Mouse (Mus musculus) intestine, embryonic 16.5 days (tissue): ENCODE results near the gene Map3k21. TPM values are rescaled to one million over a fixed set of nuclear protein-coding genes. Genes with fewer than 3 reads are reported as not detected.
A peak's percentile ranks its signal among the peaks of the same experiment; 100 is the strongest.

Source experiments
- ATAC-seq: fragments of 200-750 bp; cut with Nextera tagmentation; 2 replicates; pipeline ENCODE4 v1.8.0; 2017; ENCODE audit warnings: moderate TSS enrichment, moderate library complexity
- H3K27ac ChIP-seq: fragments of 300-500 bp; sonication (generic); 2 replicates; pipeline ENCODE4 v1.5.1; 2014; ENCODE audit warnings: mild to moderate bottlenecking, low read length
- H3K27me3 ChIP-seq: fragments of 300-500 bp; sonication (generic); replicated peaks from 2 replicates; pipeline ENCODE4 v1.6.1; 2014; ENCODE audit warnings: low read length, control low read depth, mixed read lengths; ENCODE audit not compliant: control insufficient read depth, insufficient read depth
- H3K36me3 ChIP-seq: fragments of 300-500 bp; sonication (generic); 2 replicates; pipeline ENCODE4 v1.6.1; 2014; ENCODE audit warnings: low read length, control low read depth; ENCODE audit not compliant: control insufficient read depth, insufficient read depth
- H3K4me1 ChIP-seq: fragments of 300-500 bp; sonication (generic); 2 replicates; pipeline ENCODE4 v1.6.1; 2014; ENCODE audit warnings: low read length, control low read depth, mixed read lengths; ENCODE audit not compliant: control insufficient read depth, insufficient read depth
- H3K4me2 ChIP-seq: fragments of 300-500 bp; sonication (generic); 2 replicates; pipeline ENCODE4 v1.6.1; 2014; ENCODE audit warnings: low read depth, low read length, control low read depth
- H3K4me3 ChIP-seq: fragments of 300-500 bp; sonication (generic); 2 replicates; pipeline ENCODE4 v1.5.1; 2014; ENCODE audit warnings: mild to moderate bottlenecking, low read length
- H3K9ac ChIP-seq: fragments of 300-500 bp; sonication (generic); 2 replicates; pipeline ENCODE4 v1.6.1; 2014; ENCODE audit warnings: low read depth, low read length
- H3K9me3 ChIP-seq: fragments of 300-500 bp; sonication (generic); 2 replicates; pipeline ENCODE4 v1.6.1; 2016; ENCODE audit warnings: low read length, control low read depth; ENCODE audit not compliant: control insufficient read depth
- WGBS: fragments of 180-500 bp; shearing (Covaris S2); extraction: QIAGEN DNeasy Blood & Tissue Kit; methylation state at CpG from one replicate; pipeline ENCODE4 v1.1.7; 2014; 5-methylcytosine and 5-hydroxymethylcytosine counted together
- polyA plus RNA-seq: library from polyadenylated mRNA; unstranded; fragments of >200 nt; fragmentation: Nextera tagmentation; extraction: Ambion mirVana; gene quantifications from 2 replicates; pipeline ENCODE4 v1.2.1, GENCODE M21; 2015

Map3k21 gene
- 2.8 and 3.8 TPM in 2 replicates for polyA plus RNA-seq

DNA sequence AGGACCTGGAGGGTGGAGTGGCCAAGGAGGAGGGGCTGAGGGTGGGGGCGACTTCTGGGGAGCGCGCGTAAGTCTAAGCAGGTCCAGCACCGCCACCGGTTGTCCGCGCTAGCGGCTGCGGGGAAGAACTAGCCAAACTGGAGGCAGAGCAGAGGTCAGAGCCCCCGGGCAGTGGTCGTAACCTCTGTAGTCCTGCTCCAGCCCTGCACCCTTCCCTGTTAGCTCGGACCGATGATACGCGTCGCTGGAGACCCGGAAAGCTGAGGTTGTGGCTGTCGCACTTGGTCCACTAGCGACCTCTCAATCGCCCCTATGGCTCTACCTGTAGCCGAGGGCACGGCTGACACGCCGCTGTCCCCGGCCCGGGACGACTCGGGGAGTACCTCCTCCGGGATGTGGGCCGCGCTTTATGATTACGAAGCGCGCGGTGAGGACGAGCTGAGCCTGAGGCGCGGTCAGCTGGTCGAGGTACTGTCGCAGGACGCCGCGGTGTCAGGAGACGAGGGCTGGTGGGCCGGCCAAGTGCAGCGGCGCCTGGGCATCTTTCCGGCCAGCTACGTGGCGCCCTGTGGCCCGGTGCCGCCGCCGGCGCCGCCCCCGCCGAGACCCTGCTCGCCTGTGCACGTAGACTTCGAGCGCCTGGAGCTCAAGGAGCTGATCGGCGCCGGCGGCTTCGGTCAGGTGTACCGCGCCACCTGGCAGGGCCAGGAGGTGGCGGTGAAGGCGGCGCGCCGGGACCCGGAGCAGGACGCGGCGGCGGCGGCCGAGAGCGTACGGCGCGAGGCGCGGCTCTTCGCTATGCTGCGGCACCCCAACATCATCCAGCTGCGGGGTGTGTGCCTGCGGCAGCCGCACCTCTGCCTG lies at the start of gene Map3k21:
TSS of gene Map3k21 (plus strand) at position 86 of the 864 bp plus-strand sequence.
- Histone ChIP-seq H3K4me1 (peaks cover 19% of the 10 kb centered on the region), H3K9ac (peak within 1 kb of the TSS; percentile 77), H3K4me2 (peak within 1 kb of the TSS; percentile 91), H3K36me3 (no peaks in the 10 kb centered on the region), H3K27me3 (peaks cover 28% of the 10 kb centered on the region), H3K9me3 (no peaks in the 10 kb centered on the region; the same call in 1 of the 2 replicates), H3K27ac (peak within 1 kb of the TSS; percentile 87), H3K4me3 (peak within 1 kb of the TSS; percentile 71)
- WGBS = under 1% methylated on average over 92 of the region's 93 CpGs
- peak; percentile 39 for ATAC-seq

DNA sequence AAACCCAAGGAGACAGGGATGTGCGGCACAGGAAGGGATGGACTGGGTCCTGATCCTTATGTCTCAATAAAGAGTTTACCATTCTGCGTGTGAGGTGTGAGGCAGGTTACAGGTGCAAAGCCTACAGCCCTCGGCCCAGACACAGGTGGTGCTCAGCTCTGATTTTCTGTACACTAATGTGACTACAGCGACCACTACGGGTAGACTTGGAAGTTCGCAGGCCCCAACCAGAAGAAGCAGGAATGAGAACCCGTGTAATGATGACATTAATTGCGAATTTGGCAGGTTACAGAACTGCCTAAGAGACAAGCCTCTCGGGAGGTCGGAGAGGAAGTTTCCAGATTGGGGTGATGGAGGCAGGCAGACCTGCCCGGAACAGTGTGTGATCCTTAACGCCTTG lies 44.1 kb upstream of the Map3k21 start:
- Histone ChIP-seq H3K4me3 (no peak overlapping the region), H3K4me1 (peaks cover 3% of the 10 kb centered on the region; the same call in 1 of the 2 replicates), H3K4me2 (no peak overlapping the region), H3K27me3 (no peaks in the 10 kb centered on the region), H3K36me3 (no peaks in the 10 kb centered on the region), H3K9me3 (no peaks in the 10 kb centered on the region), H3K27ac (no peak overlapping the region), H3K9ac (no peak overlapping the region)
- no peak for ATAC-seq
- 66% methylated on average over 12 of the region's 12 CpGs for WGBS

DNA sequence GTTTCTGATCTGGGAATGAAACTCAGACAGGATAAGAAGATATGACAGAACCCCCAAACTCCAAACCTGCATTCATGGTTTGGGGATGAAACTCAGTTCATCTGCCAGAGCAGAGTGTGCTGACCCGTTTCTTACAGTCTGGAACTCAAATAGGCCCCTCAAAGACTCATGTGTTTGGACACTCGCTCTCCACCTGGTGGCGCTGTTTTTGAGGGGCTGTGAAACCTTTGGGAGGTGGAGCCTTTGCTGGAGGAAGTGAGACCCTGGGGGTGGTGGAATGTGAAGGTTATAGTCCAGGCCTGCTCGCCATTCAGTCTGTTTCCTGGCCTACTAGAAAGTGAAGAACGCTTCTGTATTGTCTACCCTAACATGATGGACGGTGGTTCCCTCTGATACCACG lies 41.7 kb upstream of the Map3k21 start:
- Histone ChIP-seq H3K4me1 (peaks cover 6% of the 10 kb centered on the region; the same call in 1 of the 2 replicates), H3K27ac (no peak overlapping the region), H3K27me3 (no peaks in the 10 kb centered on the region), H3K36me3 (no peaks in the 10 kb centered on the region), H3K9ac (no peak overlapping the region), H3K4me2 (no peak overlapping the region), H3K4me3 (no peak overlapping the region), H3K9me3 (no peaks in the 10 kb centered on the region)
- WGBS = 65% methylated on average over 7 of the region's 7 CpGs
- ATAC-seq = no peak

DNA sequence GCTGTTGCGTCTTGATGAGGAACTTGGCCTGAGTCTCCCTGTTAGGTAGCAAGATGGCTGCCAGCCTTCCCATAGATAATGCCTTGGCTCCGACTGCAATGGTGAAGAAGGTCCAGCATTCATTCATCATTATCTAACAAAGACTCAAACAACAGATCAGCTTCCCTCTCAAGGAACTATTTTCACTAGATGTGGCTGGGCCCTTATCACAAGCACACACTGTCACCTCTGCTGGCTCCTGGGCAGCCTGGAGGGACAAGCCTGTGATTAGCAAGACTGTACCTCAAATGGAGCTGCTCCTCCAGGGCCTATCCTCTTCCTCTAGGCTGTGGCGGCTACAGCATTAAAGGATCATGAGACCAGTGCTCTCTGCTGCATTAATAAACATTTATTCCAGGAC lies 40.5 kb upstream of the Map3k21 start:
- Histone ChIP-seq H3K36me3 (no peaks in the 10 kb centered on the region), H3K4me3 (no peak overlapping the region), H3K9me3 (no peaks in the 10 kb centered on the region), H3K9ac (no peak overlapping the region), H3K4me1 (peaks cover 6% of the 10 kb centered on the region; the same call in 1 of the 2 replicates), H3K4me2 (no peak overlapping the region), H3K27me3 (no peaks in the 10 kb centered on the region; the same call in 1 of the 2 replicates), H3K27ac (no peak overlapping the region)
- WGBS = 78% methylated on average over 3 of the region's 3 CpGs
- ATAC-seq = no peak

DNA sequence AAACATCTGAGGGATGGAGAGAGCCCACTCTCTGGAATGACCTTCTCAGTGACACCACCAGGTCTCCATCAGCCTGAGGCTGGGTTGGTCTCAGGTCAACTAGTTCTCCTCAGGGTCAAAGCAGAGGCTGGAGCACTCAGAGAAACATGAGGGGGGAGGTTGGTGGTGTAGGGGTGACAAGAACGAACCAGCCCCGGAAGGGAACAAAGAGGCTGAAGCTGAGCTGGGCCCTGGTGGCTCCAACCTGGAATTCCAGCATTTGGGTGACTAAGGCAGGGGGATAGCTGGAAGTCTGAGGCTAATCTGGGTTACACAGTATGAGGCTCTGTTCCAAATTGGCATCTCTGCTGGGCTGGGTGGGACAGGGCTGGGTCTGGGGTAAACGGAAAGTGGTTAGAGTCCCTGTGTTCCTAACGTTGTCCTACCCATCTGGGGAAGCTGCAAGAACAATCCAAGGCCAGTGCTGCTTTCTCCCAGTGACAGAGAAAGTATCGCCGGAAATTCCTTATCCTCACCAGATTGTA lies 40.0 kb upstream of the Map3k21 start:
- Histone ChIP-seq H3K4me2 (no peak overlapping the region), H3K36me3 (no peaks in the 10 kb centered on the region), H3K27ac (no peak overlapping the region), H3K27me3 (no peaks in the 10 kb centered on the region; the same call in 1 of the 2 replicates), H3K9ac (no peak overlapping the region), H3K4me3 (no peak overlapping the region), H3K4me1 (peaks cover 6% of the 10 kb centered on the region; the same call in 1 of the 2 replicates), H3K9me3 (no peaks in the 10 kb centered on the region)
- no peak for ATAC-seq
- 28% methylated on average over 6 of the region's 6 CpGs for WGBS

DNA sequence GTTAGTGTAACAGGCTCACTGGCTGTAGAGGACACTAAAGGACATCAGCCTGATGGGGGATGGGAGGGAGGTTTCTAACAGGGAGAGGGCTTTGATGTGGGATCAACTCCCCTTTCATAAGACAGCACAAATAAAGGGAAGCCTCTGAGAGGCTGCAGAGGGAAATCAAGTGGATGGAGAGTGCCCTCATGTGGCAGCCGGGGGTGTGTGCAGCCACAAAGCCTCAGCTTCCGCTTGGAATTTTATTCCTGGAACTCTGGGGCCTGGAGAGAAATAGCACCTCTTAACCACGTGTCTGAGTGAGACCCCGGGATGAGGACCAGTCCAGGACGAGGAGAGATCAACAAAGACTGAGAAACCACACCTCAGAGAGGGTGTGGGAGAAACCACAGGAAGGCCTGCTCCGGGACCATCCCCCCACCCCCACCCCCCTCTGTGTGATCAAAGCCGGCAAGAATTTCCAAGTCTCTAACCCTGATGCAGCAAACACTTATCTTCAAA lies 39.4 kb upstream of the Map3k21 start:
- Histone ChIP-seq H3K4me2 (no peak overlapping the region), H3K4me1 (peaks cover 6% of the 10 kb centered on the region; the same call in 1 of the 2 replicates), H3K4me3 (no peak overlapping the region), H3K27ac (no peak overlapping the region), H3K27me3 (no peaks in the 10 kb centered on the region; the same call in 1 of the 2 replicates), H3K9me3 (no peaks in the 10 kb centered on the region), H3K36me3 (no peaks in the 10 kb centered on the region), H3K9ac (no peak overlapping the region)
- 2% methylated on average over 7 of the region's 7 CpGs for WGBS
- ATAC-seq = peak; percentile 72

DNA sequence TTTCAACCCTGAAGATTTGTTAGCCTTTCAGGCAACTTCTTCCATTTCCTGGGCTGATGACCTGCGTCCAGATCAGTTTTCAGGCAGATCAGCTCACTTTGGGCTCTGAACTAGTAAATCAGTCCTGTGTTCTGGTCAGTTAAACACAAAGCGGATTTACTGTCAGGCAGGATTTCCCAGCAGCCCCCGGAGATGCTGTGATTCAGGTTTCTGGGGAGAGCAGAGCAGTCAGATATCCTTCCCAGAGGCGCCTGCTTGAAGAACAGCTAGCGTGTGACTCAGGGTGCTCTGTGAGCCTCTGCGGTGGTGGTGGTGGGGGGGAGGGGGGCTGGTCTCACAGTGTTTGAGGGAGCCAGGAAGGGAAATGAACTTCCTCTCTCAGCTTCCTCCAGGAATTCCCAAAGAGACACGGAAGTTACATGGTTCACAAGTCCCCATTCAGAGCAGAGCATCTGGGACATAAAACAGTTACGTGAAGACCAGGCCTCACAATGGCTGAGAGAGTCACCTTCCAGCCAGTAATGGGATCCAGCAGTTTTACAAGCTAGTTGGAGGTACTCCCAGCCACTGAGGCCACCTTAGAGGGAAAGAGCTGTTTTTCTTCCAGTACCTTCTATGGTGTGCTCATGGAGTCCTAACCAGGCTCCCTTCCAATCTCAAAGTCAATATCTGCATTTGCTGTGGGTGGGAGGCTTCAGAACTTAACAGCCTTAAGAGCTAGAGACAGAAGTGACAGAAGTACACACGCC lies 37.6 kb upstream of the Map3k21 start:
- WGBS = 54% methylated on average over 9 of the region's 9 CpGs
- Histone ChIP-seq H3K4me1 (peaks cover 6% of the 10 kb centered on the region; the same call in 1 of the 2 replicates), H3K36me3 (no peaks in the 10 kb centered on the region), H3K9me3 (no peaks in the 10 kb centered on the region), H3K4me2 (no peak overlapping the region), H3K9ac (no peak overlapping the region), H3K4me3 (no peak overlapping the region), H3K27ac (no peak overlapping the region), H3K27me3 (no peaks in the 10 kb centered on the region; the same call in 1 of the 2 replicates)
- ATAC-seq = no peak

DNA sequence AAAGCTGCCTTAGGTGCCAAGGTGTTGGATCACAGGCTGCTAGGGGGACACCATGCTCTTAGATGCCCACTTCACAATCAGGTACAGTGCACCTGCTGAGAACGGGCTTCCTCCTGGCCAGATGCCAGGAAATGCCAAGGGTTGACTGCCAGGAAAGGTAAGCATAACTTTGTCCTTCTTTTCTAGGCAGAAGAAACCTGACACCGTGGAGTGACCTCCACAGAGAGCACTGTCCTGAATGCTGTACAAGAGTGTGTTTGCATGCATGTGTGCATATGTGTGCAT lies 37.1 kb upstream of the Map3k21 start:
- H3K9me3 ChIP-seq = no peaks in the 10 kb centered on the region
- no peak overlapping the region for H3K9ac ChIP-seq
- no peaks in the 10 kb centered on the region; the same call in 1 of the 2 replicates for H3K27me3 ChIP-seq
- no peaks in the 10 kb centered on the region for H3K36me3 ChIP-seq
- 54% methylated on average over 2 of the region's 2 CpGs for WGBS
- H3K4me2 ChIP-seq = no peak overlapping the region
- ATAC-seq = no peak
- H3K4me1 ChIP-seq = peaks cover 6% of the 10 kb centered on the region; the same call in 1 of the 2 replicates
- no peak overlapping the region for H3K27ac ChIP-seq
- H3K4me3 ChIP-seq = no peak overlapping the region

DNA sequence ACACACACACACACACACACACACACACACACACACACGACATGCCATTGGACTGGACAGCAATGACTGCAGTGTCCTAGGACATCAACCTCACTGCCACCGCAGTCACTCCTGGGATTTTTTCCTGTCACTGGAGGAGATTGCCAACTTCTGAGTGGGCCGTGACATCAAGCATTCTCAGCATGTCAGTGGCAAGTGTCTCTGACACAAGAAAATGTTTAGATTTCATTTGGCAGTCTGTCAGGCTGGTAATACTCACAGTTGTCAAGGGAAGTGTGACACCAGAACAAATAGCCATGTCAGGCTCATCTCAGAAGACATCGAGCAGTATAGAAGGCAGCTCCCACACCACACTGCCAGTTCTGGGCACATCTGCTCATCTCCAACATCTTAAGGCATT lies 29.8 kb upstream of the Map3k21 start:
- no peak overlapping the region for H3K9ac ChIP-seq
- no peak overlapping the region for H3K4me3 ChIP-seq
- H3K27me3 ChIP-seq = no peaks in the 10 kb centered on the region
- H3K36me3 ChIP-seq = no peaks in the 10 kb centered on the region
- no peaks in the 10 kb centered on the region for H3K4me1 ChIP-seq
- WGBS = 82% methylated on average over 3 of the region's 4 CpGs
- no peak for ATAC-seq
- H3K27ac ChIP-seq = no peak overlapping the region
- no peak overlapping the region for H3K4me2 ChIP-seq
- H3K9me3 ChIP-seq = no peaks in the 10 kb centered on the region
